Mouse (Mus musculus) heart, embryonic 14.5 days (tissue): ENCODE measurements around the gene St6galnac4. TPM values are rescaled to one million over a fixed set of nuclear protein-coding genes. Genes with fewer than 3 reads are reported as not detected.
A peak's percentile ranks its signal among the peaks of the same experiment; 100 is the strongest.

Source experiments
- ATAC-seq: fragments of 200-750 bp; cut with Nextera tagmentation; 2 replicates; pipeline ENCODE4 v1.8.0; 2017; ENCODE audit warnings: low read depth, moderate TSS enrichment; ENCODE audit not compliant: insufficient number of reproducible peaks, insufficient read depth, low FRiP score
- H3K27ac ChIP-seq, 2 experiments: fragments of 200-500 bp in 1 of 2; fragments of 300-500 bp in 1 of 2; sonication (generic) in 1 of 2; replicated peaks in 1 of 2; 2 replicates each; pipeline ENCODE4 v1.5.1; 2012 to 2014; ENCODE audit warnings: low read depth in 2 of 2, low read length in 2 of 2, control low read depth in 1 of 2, mild to moderate bottlenecking in 1 of 2, mixed read lengths in 1 of 2; ENCODE audit not compliant: control insufficient read depth in 1 of 2, insufficient read depth in 1 of 2
- H3K27me3 ChIP-seq: fragments of 300-500 bp; sonication (generic); 2 replicates; pipeline ENCODE4 v1.6.1; 2014; ENCODE audit warnings: mild to moderate bottlenecking, low read length, control low read depth; ENCODE audit not compliant: control insufficient read depth, insufficient read depth
- H3K36me3 ChIP-seq: fragments of 300-500 bp; sonication (generic); 2 replicates; pipeline ENCODE4 v1.6.1; 2014; ENCODE audit warnings: mild to moderate bottlenecking, control low read depth, low read length, mixed read lengths; ENCODE audit not compliant: control insufficient read depth, insufficient read depth
- H3K4me1 ChIP-seq, 2 experiments: fragments of 200-500 bp in 1 of 2; fragments of 300-500 bp in 1 of 2; sonication (generic) in 1 of 2; 2 replicates each; pipeline ENCODE4 v1.6.1; 2012 to 2014; ENCODE audit warnings: low read length in 2 of 2, control low read depth in 1 of 2, mixed read lengths in 1 of 2; ENCODE audit not compliant: control insufficient read depth in 2 of 2, insufficient read depth in 2 of 2
- H3K4me2 ChIP-seq: fragments of 300-500 bp; sonication (generic); 2 replicates; pipeline ENCODE4 v1.6.1; 2014; ENCODE audit warnings: mild to moderate bottlenecking, low read length
- H3K4me3 ChIP-seq, 2 experiments: fragments of 200-500 bp in 1 of 2; fragments of 300-500 bp in 1 of 2; sonication (generic) in 1 of 2; 2 replicates each; pipeline ENCODE4 v1.5.1; 2012 to 2014; ENCODE audit warnings: low read length in 2 of 2, mild to moderate bottlenecking in 2 of 2, control low read depth in 1 of 2, low read depth in 1 of 2, moderate library complexity in 1 of 2; ENCODE audit not compliant: control insufficient read depth in 1 of 2, insufficient read depth in 1 of 2
- H3K9ac ChIP-seq: fragments of 300-500 bp; sonication (generic); 2 replicates; pipeline ENCODE4 v1.6.1; 2014; ENCODE audit warnings: mild to moderate bottlenecking, low read length
- H3K9me3 ChIP-seq: fragments of 300-500 bp; sonication (generic); 2 replicates; pipeline ENCODE4 v1.6.1; 2016; ENCODE audit warnings: low read length, control low read depth; ENCODE audit not compliant: control insufficient read depth
- WGBS: fragments of 180-500 bp; shearing (Covaris S2); extraction: QIAGEN DNeasy Blood & Tissue Kit; methylation state at CpG from one replicate; pipeline ENCODE4 v1.1.7; 2014; 5-methylcytosine and 5-hydroxymethylcytosine counted together
- polyA plus RNA-seq: library from polyadenylated mRNA; unstranded; fragments of >200 nt; fragmentation: Nextera tagmentation; extraction: Ambion mirVana; gene quantifications from 2 replicates; pipeline ENCODE4 v1.2.1, GENCODE M21; 2014

The St6galnac4 gene
- polyA plus RNA-seq, 1 experiment from 2014 or later: 35.7 TPM

DNA sequence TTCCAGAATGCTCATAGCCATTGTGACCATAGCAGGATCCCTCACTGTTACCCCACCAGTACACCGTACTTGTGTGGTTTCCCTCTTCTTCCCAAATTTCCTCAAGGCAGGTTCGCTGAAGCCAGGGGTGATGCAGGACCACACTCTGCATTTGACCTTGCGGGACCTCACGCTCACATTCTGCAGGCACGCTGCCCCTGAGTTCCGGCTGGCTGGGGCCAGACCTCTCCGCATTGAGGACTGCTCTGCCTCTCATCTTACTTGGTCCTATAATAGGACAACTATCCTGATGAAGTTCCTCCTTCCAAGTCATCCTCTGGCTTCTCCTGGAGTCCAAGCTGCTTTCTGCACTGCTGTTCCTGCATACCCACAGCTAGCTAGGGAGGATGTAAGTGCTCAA, 49.7 kb downstream of the St6galnac4 start:
- no peaks in the 10 kb centered on the region for H3K27me3 ChIP-seq
- ATAC-seq: no peak
- no peaks in the 10 kb centered on the region for H3K9me3 ChIP-seq
- H3K4me1 ChIP-seq: peaks cover 22 to 39% of the 10 kb centered on the region in 2 experiments
- no peak overlapping the region for H3K9ac ChIP-seq
- 70% methylated on average over 7 of the region's 7 CpGs for WGBS
- H3K36me3 ChIP-seq: peaks cover 46% of the 10 kb centered on the region
- H3K4me2 ChIP-seq: no peak overlapping the region
- peak overlapping the region in 1 of 2 experiments; percentile 69; a peak in 2 of 4 replicates for H3K27ac ChIP-seq
- no peak overlapping the region for H3K4me3 ChIP-seq

DNA sequence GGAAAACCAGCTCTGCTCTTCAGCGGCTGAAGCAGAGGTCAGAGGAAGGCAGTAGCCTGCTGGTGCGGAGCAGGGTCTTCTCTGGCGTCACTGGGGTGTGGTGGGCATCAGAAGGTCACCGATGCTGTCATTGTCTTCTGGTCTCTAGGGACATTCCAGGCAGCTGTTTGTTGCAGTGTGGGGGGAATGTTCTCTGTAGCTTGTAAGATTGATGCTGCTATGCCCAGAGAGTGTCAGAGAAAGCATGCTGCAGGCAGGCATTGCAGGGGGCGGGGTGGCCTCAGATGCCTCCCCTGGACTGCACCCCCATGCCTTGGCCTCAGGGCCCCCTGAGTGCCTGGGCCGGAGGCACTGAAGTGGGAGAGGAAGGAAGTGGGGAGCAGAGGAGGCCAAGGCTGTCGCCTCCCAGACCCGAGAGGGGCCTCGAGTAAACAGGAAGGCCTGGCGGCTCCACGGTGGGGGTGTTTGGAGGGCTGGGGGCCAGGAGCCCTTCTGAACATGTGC, 50.9 kb downstream of the St6galnac4 start:
- Histone ChIP-seq H3K36me3 (peaks cover 35% of the 10 kb centered on the region), H3K9ac (peak overlapping the region; percentile 59; the same call in 1 of the 2 replicates), H3K4me1 (peaks cover 30 to 41% of the 10 kb centered on the region in 2 experiments), H3K4me2 (0 out of 2 replicates have a peak overlapping the region, but pooled peaks have one; percentile 9), H3K9me3 (no peaks in the 10 kb centered on the region), H3K4me3 (no peak overlapping the region), H3K27me3 (no peaks in the 10 kb centered on the region), H3K27ac (peak overlapping the region; percentile 50 to 69)
- WGBS: 10% methylated on average over 11 of the region's 11 CpGs
- peak; percentile 64 for ATAC-seq

DNA sequence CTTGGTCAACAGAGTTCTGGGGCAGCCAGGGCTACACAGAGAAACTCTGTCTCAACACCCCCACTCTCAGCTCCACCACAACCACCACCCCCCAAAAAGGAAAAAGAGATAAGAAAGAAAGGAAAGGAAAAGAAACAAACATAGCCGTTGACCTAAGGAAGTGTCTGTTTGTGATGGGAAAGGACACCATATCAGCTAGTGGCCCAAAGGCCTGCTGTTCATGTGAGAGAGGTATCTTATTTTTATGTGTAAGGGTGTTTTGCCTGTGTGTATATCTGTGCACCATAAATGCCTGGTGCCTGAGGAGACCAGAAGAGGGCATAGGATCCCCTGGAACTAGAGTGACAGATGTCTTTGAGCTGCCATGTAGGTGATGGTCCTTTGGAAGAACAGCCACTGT, 52.7 kb downstream of the St6galnac4 start:
- no peaks in the 10 kb centered on the region for H3K27me3 ChIP-seq
- H3K36me3 ChIP-seq: peaks cover 17% of the 10 kb centered on the region
- ATAC-seq: no peak
- H3K4me3 ChIP-seq: no peak overlapping the region
- H3K4me2 ChIP-seq: no peak overlapping the region
- H3K4me1 ChIP-seq: peaks cover 34 to 42% of the 10 kb centered on the region in 2 experiments
- no peak overlapping the region for H3K9ac ChIP-seq
- WGBS: 58% methylated on average over 1 of the region's 1 CpGs
- peak overlapping the region in 1 of 2 experiments; percentile 57; a peak in 2 of 4 replicates for H3K27ac ChIP-seq
- no peaks in the 10 kb centered on the region for H3K9me3 ChIP-seq

DNA sequence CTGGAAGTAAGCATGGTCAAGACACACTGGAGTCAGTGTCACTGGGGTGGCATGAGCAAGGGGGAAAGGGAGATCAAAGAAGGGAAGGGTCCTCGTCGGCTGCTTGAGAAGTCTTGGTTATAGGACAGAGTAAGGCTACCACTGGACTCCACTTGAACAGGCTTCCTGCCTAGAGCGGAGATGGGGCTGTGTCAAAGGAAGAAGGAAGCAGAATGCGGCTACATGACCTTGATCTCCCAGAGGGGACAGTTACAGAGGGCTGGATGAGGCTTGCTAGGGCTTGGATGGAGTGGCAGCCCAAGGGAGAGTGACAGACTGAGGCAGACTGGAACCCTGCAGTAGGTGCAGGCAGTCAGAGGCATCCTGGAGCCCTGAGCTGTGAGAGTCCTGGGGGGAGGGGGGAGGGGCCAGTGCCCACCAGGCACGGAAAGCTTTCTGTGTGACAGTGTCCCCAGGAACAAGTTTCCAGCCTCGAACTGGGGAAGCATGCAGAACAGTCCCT, 53.7 kb downstream of the St6galnac4 start:
- Histone ChIP-seq H3K36me3 (peaks cover 8% of the 10 kb centered on the region), H3K27ac (peak overlapping the region in 1 of 2 experiments; percentile 16; a peak in 1 of 4 replicates), H3K4me1 (peaks cover 43 to 50% of the 10 kb centered on the region in 2 experiments), H3K9ac (no peak overlapping the region), H3K9me3 (no peaks in the 10 kb centered on the region), H3K27me3 (no peaks in the 10 kb centered on the region), H3K4me2 (no peak overlapping the region), H3K4me3 (no peak overlapping the region)
- 44% methylated on average over 6 of the region's 6 CpGs for WGBS
- no peak for ATAC-seq

DNA sequence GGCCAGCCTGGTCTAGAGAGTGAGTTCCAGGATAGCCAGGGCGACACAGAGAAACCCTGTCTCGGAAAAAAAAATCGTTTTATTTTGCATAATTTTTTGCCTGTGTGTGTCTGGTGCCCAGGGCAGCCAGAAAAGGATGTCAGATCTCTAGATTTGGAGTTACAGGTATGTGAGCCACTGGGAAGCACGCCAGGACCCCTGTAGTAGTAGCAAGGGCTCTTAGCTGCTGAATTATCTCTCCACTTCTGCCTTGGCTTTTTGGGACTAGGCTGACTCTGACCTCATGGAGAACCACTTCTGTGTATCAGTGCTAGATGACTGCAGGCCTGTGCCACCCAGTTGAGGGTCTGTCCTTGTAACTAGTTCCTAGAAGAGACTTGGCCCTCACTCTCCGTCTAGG, 54.9 kb downstream of the St6galnac4 start:
- peak overlapping the region; percentile 53 to 67; a peak in 3 of 4 replicates for H3K27ac ChIP-seq
- H3K4me1 ChIP-seq: peaks cover 43 to 54% of the 10 kb centered on the region in 2 experiments
- no peaks in the 10 kb centered on the region for H3K27me3 ChIP-seq
- ATAC-seq: no peak
- WGBS: 72% methylated on average over 5 of the region's 5 CpGs
- no peak overlapping the region for H3K4me3 ChIP-seq
- H3K9me3 ChIP-seq: no peaks in the 10 kb centered on the region
- no peak overlapping the region for H3K4me2 ChIP-seq
- H3K9ac ChIP-seq: no peak overlapping the region
- peaks cover under 1% of the 10 kb centered on the region; the same call in 1 of the 2 replicates for H3K36me3 ChIP-seq

DNA sequence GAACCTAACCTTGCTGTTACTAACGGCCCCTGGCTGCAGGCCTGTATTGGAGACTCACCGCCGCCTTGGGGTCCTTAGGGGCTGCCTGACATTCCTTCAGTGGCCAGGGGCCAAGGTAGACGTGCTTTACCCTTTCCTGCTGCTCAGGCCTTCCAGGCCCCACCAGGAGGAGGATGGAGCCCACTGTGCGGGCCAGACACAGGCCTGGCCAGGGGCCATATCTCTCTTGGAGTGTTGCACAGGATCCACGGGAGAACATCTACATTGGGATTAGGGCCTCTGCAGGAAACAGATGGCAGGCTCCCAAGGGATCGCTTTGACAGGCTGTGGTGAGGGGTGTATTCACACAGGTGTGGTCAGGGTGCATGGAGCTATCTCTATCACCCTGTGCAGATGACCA, 55.9 kb downstream of the St6galnac4 start:
- Histone ChIP-seq H3K9ac (no peak overlapping the region; the same call in 1 of the 2 replicates), H3K4me2 (no peak overlapping the region), H3K36me3 (no peaks in the 10 kb centered on the region), H3K9me3 (no peaks in the 10 kb centered on the region), H3K4me3 (no peak overlapping the region), H3K4me1 (peaks cover 41 to 49% of the 10 kb centered on the region in 2 experiments), H3K27me3 (no peaks in the 10 kb centered on the region), H3K27ac (peak overlapping the region; percentile 53 to 67)
- WGBS: 22% methylated on average over 7 of the region's 7 CpGs
- ATAC-seq: peak; percentile 54

DNA sequence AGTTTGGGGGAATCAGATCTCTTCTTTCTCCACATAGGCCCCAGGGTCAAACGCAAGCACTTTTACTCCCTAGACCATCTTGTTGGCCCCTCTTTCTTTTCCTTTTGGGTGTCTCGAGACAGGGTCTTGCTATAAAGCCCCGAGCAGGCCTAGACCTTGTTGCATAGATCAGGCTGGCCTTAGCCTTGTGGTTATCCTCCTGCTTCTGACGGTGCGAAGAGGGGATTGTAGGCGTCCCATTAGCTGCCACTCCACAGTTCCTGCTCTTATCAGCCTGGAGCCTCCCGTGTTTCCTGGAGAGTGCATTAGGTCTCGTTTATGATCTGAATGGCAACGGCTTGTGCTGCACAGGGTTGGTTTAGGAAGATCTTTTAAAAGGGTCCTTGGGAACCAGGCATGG, 57.2 kb downstream of the St6galnac4 start:
- no peak overlapping the region for H3K4me2 ChIP-seq
- ATAC-seq: no peak
- WGBS: 42% methylated on average over 9 of the region's 9 CpGs
- peaks cover 37 to 44% of the 10 kb centered on the region in 2 experiments for H3K4me1 ChIP-seq
- no peaks in the 10 kb centered on the region for H3K27me3 ChIP-seq
- H3K27ac ChIP-seq: peak overlapping the region in 1 of 2 experiments; percentile 90; a peak in 2 of 4 replicates
- H3K36me3 ChIP-seq: peaks cover 4% of the 10 kb centered on the region; the same call in 1 of the 2 replicates
- H3K4me3 ChIP-seq: no peak overlapping the region
- H3K9ac ChIP-seq: no peak overlapping the region
- no peaks in the 10 kb centered on the region for H3K9me3 ChIP-seq
